Comparison of ENCODE assay signal across 8 mouse cellular contexts in the genomic region with DNA sequence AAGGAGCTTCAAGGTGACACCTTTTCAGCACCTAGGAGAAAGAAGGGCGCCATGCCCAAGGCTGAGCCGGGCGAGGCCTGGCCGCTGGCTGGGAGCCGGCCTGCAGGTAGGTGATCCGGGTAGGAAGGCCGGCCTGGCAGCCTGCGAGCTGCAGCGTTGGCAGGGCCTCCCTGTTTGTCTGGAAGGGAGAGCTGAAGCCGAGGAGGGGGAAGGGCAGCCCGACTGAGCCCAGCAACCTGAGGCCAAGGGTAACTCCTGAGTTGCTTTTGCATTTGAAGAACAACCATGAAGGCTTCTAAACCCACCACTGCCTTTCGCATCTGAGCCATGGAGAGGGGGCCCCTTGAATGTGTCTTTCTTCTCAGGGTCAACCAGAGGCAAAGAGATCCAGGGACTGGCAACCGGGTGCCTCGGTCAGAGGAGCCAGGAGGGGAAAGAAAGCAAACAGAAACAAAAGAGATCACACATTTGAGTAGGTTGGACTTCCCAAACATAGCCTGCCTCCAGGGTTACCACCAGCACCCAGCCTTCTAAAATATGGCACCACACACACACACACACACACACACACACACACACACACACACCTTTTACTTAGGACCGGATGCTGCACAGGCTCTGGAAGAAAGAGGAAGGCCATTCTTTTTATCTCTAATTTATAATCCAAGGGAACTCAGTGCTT. TPM values are rescaled to one million over a fixed set of nuclear protein-coding genes. Genes with fewer than 3 reads are reported as not detected.
DNase-seq lines count a peak whose midpoint lies in the region; ATAC-seq lines count a peak whose summit lies in the region.

No protein-coding gene starts in this region.

- H3K27ac ChIP-seq in heart, embryonic 10.5 days, result peak overlapping the region; percentile 99

- peak; percentile 75 for DNase-seq in right cerebral cortex, adult 18-20 months
- no peak for DNase-seq in right cerebral cortex, postnatal 14 days
- peak; percentile 75 for DNase-seq in embryo, embryonic 9.5 days (ENCODE audit: extremely low spot score)
- no peak for DNase-seq in heart, embryonic 10.5 days (ENCODE audit: low spot score)
- peak; percentile 92 to 94 for DNase-seq in kidney, adult 8-10 months
- DNase-seq in lung, adult 18-20 months, result peak; percentile 81 to 86
- peak; percentile 62 for DNase-seq in right cerebral cortex, postnatal 4 days

- peak overlapping the region; percentile 45 for H3K4me3 ChIP-seq in heart, embryonic 10.5 days

- 0 out of 2 replicates have a peak, but pooled peaks cover 16% of the 10 kb centered on the region for H3K36me3 ChIP-seq in heart, embryonic 10.5 days

- peaks cover 100% of the 10 kb centered on the region for H3K4me1 ChIP-seq in heart, embryonic 10.5 days

- no peaks in the 10 kb centered on the region for H3K9me3 ChIP-seq in heart, embryonic 10.5 days

- H3K27me3 ChIP-seq in heart, embryonic 10.5 days (ENCODE audit: insufficient read depth, poor library complexity, severe bottlenecking), result no peaks in the 10 kb centered on the region

- no peak for ATAC-seq in erythroblast, adult 5-6 weeks (replicated peaks; ENCODE audit: low FRiP score, poor library complexity, severe bottlenecking)

- WGBS in heart, embryonic 10.5 days, result 14% methylated on average over 15 of the region's 15 CpGs

RNA-seq across cellular contexts. Expression of gene Zmynd8, which starts 18.2 kb away (rescaled TPM):
- 57.1 and 58.5 TPM in 2 replicates for polyA plus RNA-seq in heart, embryonic 10.5 days (2016; fragmentation: Nextera tagmentation; extraction: Ambion mirVana)
- total RNA-seq in erythroblast, adult 5-6 weeks (2015; ENCODE audit: low replicate concordance), result 60.1 and 81.1 TPM in 2 replicates
- 83.9 and 95.3 TPM in 2 replicates for total RNA-seq in erythroblast, adult 5-6 weeks (2017; ENCODE audit: low replicate concordance)

Comparison
In these comparisons a context has a peak if more than half of its experiments do, and no peak if none do; other contexts are left out.
1. DNase-seq: peak in right cerebral cortex, adult 18-20 months (single experiment), embryo, embryonic 9.5 days (single experiment), kidney, adult 8-10 months (2 of 2), lung, adult 18-20 months (2 of 2) and right cerebral cortex, postnatal 4 days (single experiment); none in right cerebral cortex, postnatal 14 days (single experiment) and heart, embryonic 10.5 days (single experiment).